Comparison of ENCODE assay signal across 28 mouse cellular contexts in the genomic region with DNA sequence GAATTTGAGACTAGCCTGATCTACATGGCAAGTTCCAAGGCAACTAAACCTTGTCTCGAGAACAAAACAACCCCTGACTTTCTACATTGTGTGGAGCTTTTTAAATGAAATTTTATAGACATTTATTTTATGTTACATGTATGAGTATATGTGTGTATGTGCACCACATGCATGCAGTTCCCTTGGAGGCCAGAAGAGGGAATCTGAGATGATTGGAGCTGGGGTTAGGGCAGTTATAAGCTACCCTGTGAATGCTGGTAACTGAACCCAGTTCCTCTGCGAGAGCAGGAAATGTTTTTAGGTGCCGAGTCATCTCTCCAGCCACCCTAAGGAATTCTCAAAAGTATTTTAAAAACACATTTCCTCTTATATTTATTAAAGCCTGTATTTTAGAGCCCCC. TPM values are rescaled to one million over a fixed set of nuclear protein-coding genes. Genes with fewer than 3 reads are reported as not detected.
"Had no signal": no experiment of that assay in that cellular context is flagged by ENCODE, and none has a peak within 500 bp of the region (broad histone marks: within the 10 kb centered on the region; RNA-seq: fewer than 3 reads in every experiment).

No protein-coding gene starts in this region.

- H3K27me3 ChIP-seq: limb, embryonic 13.5 days; liver, embryonic 15.5 days; lung, embryonic 15.5 days; midbrain, embryonic 12.5 days; midbrain, embryonic 15.5 days; neural tube, embryonic 12.5 days; neural tube, embryonic 15.5 days; stomach, embryonic 15.5 days had no signal

- H3K4me1 ChIP-seq: limb, embryonic 13.5 days; liver, embryonic 15.5 days; midbrain, embryonic 12.5 days; midbrain, embryonic 15.5 days; neural tube, embryonic 15.5 days; stomach, embryonic 15.5 days had no signal

- H3K27ac ChIP-seq: limb, embryonic 10.5 days; limb, embryonic 13.5 days; liver, embryonic 12.5 days; liver, embryonic 15.5 days; lung, embryonic 15.5 days; macrophage; midbrain, embryonic 12.5 days; midbrain, embryonic 15.5 days; neural tube, embryonic 12.5 days; neural tube, embryonic 15.5 days; stomach, embryonic 15.5 days had no signal

- ATAC-seq: liver, embryonic 12.5 days; midbrain, embryonic 15.5 days had no signal

- H3K4me3 ChIP-seq: limb, embryonic 10.5 days; limb, embryonic 13.5 days; liver, embryonic 12.5 days; liver, embryonic 15.5 days; lung, embryonic 15.5 days; midbrain, embryonic 12.5 days; midbrain, embryonic 15.5 days; neural tube, embryonic 12.5 days; neural tube, embryonic 15.5 days; stomach, embryonic 15.5 days had no signal

- H3K9ac ChIP-seq: limb, embryonic 13.5 days; liver, embryonic 12.5 days; liver, embryonic 15.5 days; lung, embryonic 15.5 days; midbrain, embryonic 12.5 days; midbrain, embryonic 15.5 days; neural tube, embryonic 12.5 days; neural tube, embryonic 15.5 days; stomach, embryonic 15.5 days had no signal

- H3K4me2 ChIP-seq: limb, embryonic 13.5 days; liver, embryonic 12.5 days; liver, embryonic 15.5 days; lung, embryonic 15.5 days; midbrain, embryonic 12.5 days; midbrain, embryonic 15.5 days; neural tube, embryonic 12.5 days; neural tube, embryonic 15.5 days; stomach, embryonic 15.5 days had no signal

- H3K36me3 ChIP-seq: limb, embryonic 10.5 days; limb, embryonic 13.5 days; liver, embryonic 12.5 days; liver, embryonic 15.5 days; lung, embryonic 15.5 days; midbrain, embryonic 12.5 days; midbrain, embryonic 15.5 days; neural tube, embryonic 12.5 days; neural tube, embryonic 15.5 days; stomach, embryonic 15.5 days had no signal

- H3K9me3 ChIP-seq: limb, embryonic 10.5 days; liver, embryonic 12.5 days; liver, embryonic 15.5 days; lung, embryonic 15.5 days; midbrain, embryonic 12.5 days; midbrain, embryonic 15.5 days; neural tube, embryonic 12.5 days; neural tube, embryonic 15.5 days; stomach, embryonic 15.5 days had no signal

- DNase-seq: kidney, adult 2 months; kidney, postnatal 10 days; kidney, postnatal 36 days; layer of hippocampus, adult 9-11 months; layer of hippocampus, postnatal 36 days; liver; lung, adult 18-20 months; retina, postnatal 1 day; right cerebral cortex, postnatal 25 days; spleen, adult 18-20 months; thymus, postnatal 25 days had no signal

RNA-seq across cellular contexts. Expression of a gene that starts 9.8 kb away (rescaled TPM):
- total RNA-seq: layer of hippocampus, adult 18-20 months; layer of hippocampus, postnatal 36 days; left cerebral cortex, adult 8-10 months; left cerebral cortex, postnatal 14 days; megakaryocyte, adult 5-6 weeks had no signal
- polyA plus RNA-seq: kidney, adult 2 months; kidney, embryonic 14.5 days; limb, embryonic 10.5 days; limb, embryonic 13.5 days; liver, embryonic 12.5 days; liver, embryonic 15.5 days; lung, embryonic 15.5 days; macrophage; midbrain, embryonic 12.5 days; midbrain, embryonic 15.5 days; neural tube, embryonic 12.5 days; neural tube, embryonic 15.5 days; stomach, embryonic 15.5 days; thymus, postnatal 0 days had no signal

RNA-seq across cellular contexts. Expression of a gene that starts 25.6 kb away (rescaled TPM):
- total RNA-seq: layer of hippocampus, adult 18-20 months; layer of hippocampus, postnatal 36 days; left cerebral cortex, adult 8-10 months; left cerebral cortex, postnatal 14 days; megakaryocyte, adult 5-6 weeks had no signal
- polyA plus RNA-seq: kidney, adult 2 months; kidney, embryonic 14.5 days; limb, embryonic 10.5 days; limb, embryonic 13.5 days; liver, embryonic 12.5 days; liver, embryonic 15.5 days; lung, embryonic 15.5 days; macrophage; midbrain, embryonic 12.5 days; midbrain, embryonic 15.5 days; neural tube, embryonic 12.5 days; neural tube, embryonic 15.5 days; stomach, embryonic 15.5 days had no signal

RNA-seq across cellular contexts. Expression of a gene that starts 38.3 kb away (rescaled TPM):
- total RNA-seq: layer of hippocampus, postnatal 36 days; left cerebral cortex, postnatal 14 days; megakaryocyte, adult 5-6 weeks had no signal
- polyA plus RNA-seq: kidney, adult 2 months; kidney, embryonic 14.5 days; limb, embryonic 10.5 days; limb, embryonic 13.5 days; liver, embryonic 12.5 days; liver, embryonic 15.5 days; lung, embryonic 15.5 days; macrophage; midbrain, embryonic 12.5 days; midbrain, embryonic 15.5 days; neural tube, embryonic 12.5 days; neural tube, embryonic 15.5 days; stomach, embryonic 15.5 days; thymus, postnatal 0 days had no signal

RNA-seq across cellular contexts. Expression of a gene that starts 41.2 kb away (rescaled TPM):
- total RNA-seq: megakaryocyte, adult 5-6 weeks had no signal

RNA-seq across cellular contexts. Expression of a gene that starts 46.2 kb away (rescaled TPM):
- total RNA-seq: megakaryocyte, adult 5-6 weeks had no signal
- polyA plus RNA-seq: kidney, adult 2 months; kidney, embryonic 14.5 days; limb, embryonic 10.5 days; limb, embryonic 13.5 days; liver, embryonic 12.5 days; liver, embryonic 15.5 days; lung, embryonic 15.5 days; macrophage; midbrain, embryonic 12.5 days; midbrain, embryonic 15.5 days; neural tube, embryonic 12.5 days; neural tube, embryonic 15.5 days; stomach, embryonic 15.5 days; thymus, postnatal 0 days had no signal
